Comparison of ENCODE assay signal across 16 mouse cellular contexts in the genomic region with DNA sequence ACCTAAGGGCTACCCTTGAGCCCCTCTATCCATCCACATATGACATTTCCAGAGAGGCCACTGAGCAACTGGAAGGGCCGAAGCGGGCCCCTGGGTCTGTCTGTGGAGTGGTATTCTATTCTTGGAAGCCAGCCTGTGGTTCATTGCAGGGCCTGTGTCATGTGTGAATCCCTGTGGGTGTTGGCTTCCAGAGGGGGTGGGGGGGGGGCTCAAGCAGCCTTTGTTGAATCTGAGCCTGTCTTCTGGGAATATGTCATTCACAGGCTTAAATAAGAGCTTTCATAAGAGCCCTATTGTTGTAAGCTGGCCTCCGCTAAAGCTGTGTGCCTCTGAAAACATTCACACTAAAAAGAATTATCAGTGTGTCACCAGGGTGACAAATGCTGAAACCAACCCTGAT. TPM values are rescaled to one million over a fixed set of nuclear protein-coding genes. Genes with fewer than 3 reads are reported as not detected.
DNase-seq lines count a peak whose midpoint lies in the region; ATAC-seq lines count a peak whose summit lies in the region.
"Had no signal": no experiment of that assay in that cellular context is flagged by ENCODE, and none has a peak within 500 bp of the region (broad histone marks: within the 10 kb centered on the region; RNA-seq: fewer than 3 reads in every experiment).

No protein-coding gene starts in this region.

- H3K27ac ChIP-seq in neural tube, embryonic 13.5 days (replicated peaks), result 0 out of 2 replicates have a peak overlapping the region, but pooled peaks have one; percentile 1
- H3K27ac ChIP-seq in hindbrain, embryonic 16.5 days (ENCODE audit: low read depth, low read length), result no peak overlapping the region
- H3K27ac ChIP-seq: kidney, embryonic 15.5 days; lung, embryonic 15.5 days had no signal

- no peak overlapping the region for H3K4me2 ChIP-seq in neural tube, embryonic 13.5 days
- no peak overlapping the region for H3K4me2 ChIP-seq in hindbrain, embryonic 16.5 days (ENCODE audit: low read length)
- H3K4me2 ChIP-seq: kidney, embryonic 15.5 days; lung, embryonic 15.5 days had no signal

- H3K27me3 ChIP-seq in neural tube, embryonic 13.5 days, result no peaks in the 10 kb centered on the region
- no peaks in the 10 kb centered on the region for H3K27me3 ChIP-seq in hindbrain, embryonic 16.5 days (replicated peaks; ENCODE audit: control insufficient read depth, insufficient read depth, low read length)
- H3K27me3 ChIP-seq: kidney, embryonic 15.5 days; lung, embryonic 15.5 days had no signal

- DNase-seq in heart, adult 11 months, result peak; percentile 79
- DNase-seq in heart, postnatal 36 days, result no peak
- no peak for DNase-seq in neural tube, embryonic 10.5 days (ENCODE audit: extremely low spot score, low spot score)
- no peak for DNase-seq in gastrocnemius, adult 18-20 months (ENCODE audit: low spot score)
- no peak for DNase-seq in kidney, adult 8-10 months
- DNase-seq in urinary bladder, postnatal 36 days (ENCODE audit: low spot score in 2 of 2), result no peak
- DNase-seq: adrenal gland, postnatal 14 days; cerebellum, adult 8-10 months; thymus, postnatal 14 days had no signal

- peaks cover 13% of the 10 kb centered on the region for H3K4me1 ChIP-seq in neural tube, embryonic 13.5 days (replicated peaks)
- peaks cover 4% of the 10 kb centered on the region; the same call in 1 of the 2 replicates for H3K4me1 ChIP-seq in hindbrain, embryonic 16.5 days (ENCODE audit: control insufficient read depth, insufficient read depth, low read depth, low read length)
- H3K4me1 ChIP-seq: kidney, embryonic 15.5 days; lung, embryonic 15.5 days had no signal

- 38% methylated on average over 3 of the region's 3 CpGs for WGBS in neural tube, embryonic 13.5 days
- WGBS in hindbrain, embryonic 16.5 days, result 21% methylated on average over 3 of the region's 3 CpGs

- no peaks in the 10 kb centered on the region for H3K36me3 ChIP-seq in neural tube, embryonic 13.5 days
- no peaks in the 10 kb centered on the region for H3K36me3 ChIP-seq in hindbrain, embryonic 16.5 days (ENCODE audit: control insufficient read depth, insufficient read depth, low read length)
- H3K36me3 ChIP-seq: kidney, embryonic 15.5 days; lung, embryonic 15.5 days had no signal

- intact Hi-C loops in heart, postnatal 36 days (cut with DNase I), result no loop called here

- H3K9me3 ChIP-seq in neural tube, embryonic 13.5 days, result no peaks in the 10 kb centered on the region
- H3K9me3 ChIP-seq in hindbrain, embryonic 16.5 days (ENCODE audit: control insufficient read depth, low read length), result no peaks in the 10 kb centered on the region
- H3K9me3 ChIP-seq: kidney, embryonic 15.5 days; lung, embryonic 15.5 days had no signal

- no peak overlapping the region for H3K9ac ChIP-seq in neural tube, embryonic 13.5 days
- 0 out of 2 replicates have a peak overlapping the region, but pooled peaks have one; percentile 26 for H3K9ac ChIP-seq in hindbrain, embryonic 16.5 days (ENCODE audit: low read depth, low read length)
- H3K9ac ChIP-seq: kidney, embryonic 15.5 days; lung, embryonic 15.5 days had no signal

- no peak for ATAC-seq in neural tube, embryonic 13.5 days (ENCODE audit: low read depth)
- peak; percentile 60; the same call in 1 of the 2 replicates for ATAC-seq in hindbrain, embryonic 16.5 days

- no peak overlapping the region for H3K4me3 ChIP-seq in neural tube, embryonic 13.5 days
- no peak overlapping the region for H3K4me3 ChIP-seq in hindbrain, embryonic 16.5 days (ENCODE audit: low read length)
- H3K4me3 ChIP-seq: erythroblast, embryonic 14.5 days; kidney, embryonic 15.5 days; lung, embryonic 15.5 days had no signal

RNA-seq across cellular contexts. Expression of a gene that starts 4.7 kb away (rescaled TPM):
- total RNA-seq in heart, postnatal 36 days (2021), result not detected
- not detected in 2 replicates for polyA plus RNA-seq in neural tube, embryonic 13.5 days (2015; fragmentation: Nextera tagmentation; extraction: Ambion mirVana)
- not detected in 2 replicates for polyA plus RNA-seq in hindbrain, embryonic 16.5 days (2015; fragmentation: Nextera tagmentation; extraction: Ambion mirVana)
- total RNA-seq in gastrocnemius, adult 18-20 months (2021), result not detected
- total RNA-seq: adrenal gland, postnatal 14 days; gastrocnemius, postnatal 4 days; monocyte, adult 5-6 weeks had no signal
- polyA plus RNA-seq: erythroblast, embryonic 14.5 days; kidney, embryonic 15.5 days; lung, embryonic 15.5 days had no signal

RNA-seq across cellular contexts. Expression of a gene that starts 52.5 kb away (rescaled TPM):
- total RNA-seq in heart, postnatal 36 days (2021), result not detected
- 0.22 TPM in 1 of 2 replicates, not detected in the other for polyA plus RNA-seq in neural tube, embryonic 13.5 days (2015; fragmentation: Nextera tagmentation; extraction: Ambion mirVana)
- polyA plus RNA-seq in hindbrain, embryonic 16.5 days (2015; fragmentation: Nextera tagmentation; extraction: Ambion mirVana), result 0.10 TPM in 1 of 2 replicates, not detected in the other
- not detected for total RNA-seq in gastrocnemius, adult 18-20 months (2021)
- total RNA-seq: monocyte, adult 5-6 weeks had no signal
- polyA plus RNA-seq: erythroblast, embryonic 14.5 days had no signal
